Mouse (Mus musculus): ENCODE results near the gene Rnaseh2a. TPM values are rescaled to one million over a fixed set of nuclear protein-coding genes. Genes with fewer than 3 reads are reported as not detected.

Rnaseh2a gene
- polyA plus RNA-seq, 1 experiment from 2014 or later: 119 TPM

- peak overlapping the region; percentile 97 for H3K27ac ChIP-seq
Observed at GRCm38 (mm10) chr8:84970913-84971312, 1.3 kb upstream of the Rnaseh2a start.

GRCm38 (mm10) chr8:84970135-84970790, 696 bp upstream of the Rnaseh2a start:
- no peak for DNase-seq (ENCODE audit: low spot score)
- peaks cover 44% of the 10 kb centered on the region for H3K36me3 ChIP-seq
- peak overlapping the region; percentile 97 for H3K27ac ChIP-seq
- no peaks in the 10 kb centered on the region for H3K27me3 ChIP-seq (ENCODE audit: insufficient read depth, poor library complexity, severe bottlenecking)
- WGBS: 14% methylated on average over 21 of the region's 21 CpGs
- H3K4me1 ChIP-seq: peaks cover 38% of the 10 kb centered on the region
- H3K9me3 ChIP-seq: no peaks in the 10 kb centered on the region
- H3K4me3 ChIP-seq: peak overlapping the region; percentile 83

More at GRCm38 (mm10) chr8:84970913-84971312, 1.3 kb upstream of the Rnaseh2a start:
- Histone ChIP-seq H3K4me3 (peak overlapping the region; percentile 83), H3K4me1 (peaks cover 41% of the 10 kb centered on the region), H3K27me3 (ENCODE audit: insufficient read depth, poor library complexity, severe bottlenecking) (no peaks in the 10 kb centered on the region), H3K9me3 (no peaks in the 10 kb centered on the region), H3K36me3 (peaks cover 44% of the 10 kb centered on the region)
- DNase-seq (ENCODE audit: low spot score): peak; percentile 94
- 35% methylated on average over 5 of the region's 5 CpGs for WGBS

GRCm38 (mm10) chr8:84968650-84969049, 917 bp downstream of the Rnaseh2a start:
- peaks cover 40% of the 10 kb centered on the region for H3K4me1 ChIP-seq

GRCm38 (mm10) chr8:84967532-84968304, 1.8 kb downstream of the Rnaseh2a start:
- H3K27me3 ChIP-seq (ENCODE audit: insufficient read depth, poor library complexity, severe bottlenecking): no peaks in the 10 kb centered on the region
- H3K36me3 ChIP-seq: peaks cover 30% of the 10 kb centered on the region
- peak overlapping the region; percentile 97 for H3K27ac ChIP-seq
- H3K9me3 ChIP-seq: no peaks in the 10 kb centered on the region
- DNase-seq (ENCODE audit: low spot score): no peak
- 84% methylated on average over 13 of the region's 13 CpGs for WGBS
- peaks cover 40% of the 10 kb centered on the region for H3K4me1 ChIP-seq
- peak overlapping the region; percentile 22; the same call in 1 of the 2 replicates for H3K4me3 ChIP-seq

More at GRCm38 (mm10) chr8:84968650-84969049, 917 bp downstream of the Rnaseh2a start:
- WGBS: 28% methylated on average over 2 of the region's 2 CpGs
- Histone ChIP-seq H3K27ac (peak overlapping the region; percentile 97), H3K27me3 (ENCODE audit: insufficient read depth, poor library complexity, severe bottlenecking) (no peaks in the 10 kb centered on the region), H3K9me3 (no peaks in the 10 kb centered on the region), H3K4me3 (peak overlapping the region; percentile 83), H3K36me3 (peaks cover 35% of the 10 kb centered on the region)
- DNase-seq (ENCODE audit: low spot score): no peak

GRCm38 (mm10) chr8:84966603-84967002, 3.0 kb downstream of the Rnaseh2a start:
- Histone ChIP-seq H3K27ac (peak overlapping the region; percentile 78), H3K4me3 (peak overlapping the region; percentile 78), H3K36me3 (peaks cover 22% of the 10 kb centered on the region), H3K9me3 (no peaks in the 10 kb centered on the region), H3K27me3 (ENCODE audit: insufficient read depth, poor library complexity, severe bottlenecking) (no peaks in the 10 kb centered on the region), H3K4me1 (peaks cover 40% of the 10 kb centered on the region)
- DNase-seq (ENCODE audit: low spot score): no peak
- 20% methylated on average over 3 of the region's 3 CpGs for WGBS

GRCm38 (mm10) chr8:84965731-84966291, 3.8 kb downstream of the Rnaseh2a start:
- Histone ChIP-seq H3K4me1 (peaks cover 35% of the 10 kb centered on the region), H3K9me3 (no peaks in the 10 kb centered on the region), H3K27me3 (ENCODE audit: insufficient read depth, poor library complexity, severe bottlenecking) (no peaks in the 10 kb centered on the region), H3K4me3 (peak overlapping the region; percentile 78), H3K36me3 (peaks cover 17% of the 10 kb centered on the region), H3K27ac (peak overlapping the region; percentile 78)
- under 1% methylated on average over 41 of the region's 41 CpGs for WGBS
- peak; percentile 99 for DNase-seq (ENCODE audit: low spot score)

- Histone ChIP-seq H3K27me3 (ENCODE audit: insufficient read depth, poor library complexity, severe bottlenecking) (no peaks in the 10 kb centered on the region), H3K27ac (no peak overlapping the region), H3K9me3 (no peaks in the 10 kb centered on the region), H3K36me3 (peaks cover 25% of the 10 kb centered on the region), H3K4me3 (no peak overlapping the region), H3K4me1 (peaks cover 29% of the 10 kb centered on the region)
- DNase-seq (ENCODE audit: low spot score): no peak
- WGBS: 83% methylated on average over 4 of the region's 4 CpGs
Observed at GRCm38 (mm10) chr8:84963952-84964351, 5.6 kb downstream of the Rnaseh2a start.

GRCm38 (mm10) chr8:84959811-84960210, 9.8 kb downstream of the Rnaseh2a start:
- peaks cover 49% of the 10 kb centered on the region for H3K36me3 ChIP-seq
- no peak overlapping the region for H3K27ac ChIP-seq
- WGBS: 87% methylated on average over 7 of the region's 7 CpGs
- no peak overlapping the region for H3K4me3 ChIP-seq
- no peak for DNase-seq (ENCODE audit: low spot score)
- H3K27me3 ChIP-seq (ENCODE audit: insufficient read depth, poor library complexity, severe bottlenecking): no peaks in the 10 kb centered on the region
- H3K4me1 ChIP-seq: peaks cover under 1% of the 10 kb centered on the region
- H3K9me3 ChIP-seq: no peaks in the 10 kb centered on the region

GRCm38 (mm10) chr8:84956768-84957167, 12.8 kb downstream of the Rnaseh2a start:
- Histone ChIP-seq H3K4me1 (peaks cover 5% of the 10 kb centered on the region; the same call in 1 of the 2 replicates), H3K27me3 (ENCODE audit: insufficient read depth, poor library complexity, severe bottlenecking) (peaks cover 20% of the 10 kb centered on the region; the same call in 1 of the 2 replicates), H3K36me3 (peaks cover 37% of the 10 kb centered on the region), H3K27ac (no peak overlapping the region), H3K9me3 (no peaks in the 10 kb centered on the region), H3K4me3 (no peak overlapping the region)
- 44% methylated on average over 2 of the region's 2 CpGs for WGBS
- DNase-seq (ENCODE audit: low spot score): no peak

- Histone ChIP-seq H3K9me3 (no peaks in the 10 kb centered on the region), H3K4me1 (peaks cover 5% of the 10 kb centered on the region; the same call in 1 of the 2 replicates), H3K36me3 (peaks cover 15% of the 10 kb centered on the region; the same call in 1 of the 2 replicates), H3K27me3 (ENCODE audit: insufficient read depth, poor library complexity, severe bottlenecking) (peaks cover 58% of the 10 kb centered on the region), H3K27ac (no peak overlapping the region), H3K4me3 (0 out of 2 replicates have a peak overlapping the region, but pooled peaks have one; percentile 22)
- 6% methylated on average over 18 of the region's 18 CpGs for WGBS
- no peak for DNase-seq (ENCODE audit: low spot score)
Observed at GRCm38 (mm10) chr8:84952612-84953255, 16.8 kb downstream of the Rnaseh2a start.

- 16% methylated on average over 12 of the region's 12 CpGs for WGBS
- Histone ChIP-seq H3K9me3 (no peaks in the 10 kb centered on the region), H3K4me1 (peaks cover 18% of the 10 kb centered on the region), H3K27ac (no peak overlapping the region), H3K27me3 (ENCODE audit: insufficient read depth, poor library complexity, severe bottlenecking) (peaks cover 86% of the 10 kb centered on the region), H3K4me3 (no peak overlapping the region), H3K36me3 (no peaks in the 10 kb centered on the region)
- DNase-seq (ENCODE audit: low spot score): no peak
Observed at GRCm38 (mm10) chr8:84949753-84950152, 19.8 kb downstream of the Rnaseh2a start.

GRCm38 (mm10) chr8:84947241-84947545, 22.4 kb downstream of the Rnaseh2a start:
- no peak overlapping the region for H3K27ac ChIP-seq
- no peak for DNase-seq (ENCODE audit: low spot score)
- WGBS: 18% methylated on average over 9 of the region's 9 CpGs

More at GRCm38 (mm10) chr8:84947241-84947545, 22.4 kb downstream of the Rnaseh2a start:
- no peaks in the 10 kb centered on the region for H3K9me3 ChIP-seq
- no peaks in the 10 kb centered on the region for H3K36me3 ChIP-seq
- peaks cover 18% of the 10 kb centered on the region for H3K4me1 ChIP-seq
- peaks cover 93% of the 10 kb centered on the region for H3K27me3 ChIP-seq (ENCODE audit: insufficient read depth, poor library complexity, severe bottlenecking)
- H3K4me3 ChIP-seq: no peak overlapping the region

Measured in heart, embryonic 10.5 days (tissue).